Mouse (Mus musculus): ENCODE results near the gene Vasp. TPM values are rescaled to one million over a fixed set of nuclear protein-coding genes. Genes with fewer than 3 reads are reported as not detected.
"Not testable (repeated sequence)": the region's sequence is repeated elsewhere in the genome, so short reads cannot be mapped to it uniquely, and the experiment has no call there.

The Vasp gene
- polyA plus RNA-seq, 1 experiment from 2014 or later = 32.7 TPM

DNA sequence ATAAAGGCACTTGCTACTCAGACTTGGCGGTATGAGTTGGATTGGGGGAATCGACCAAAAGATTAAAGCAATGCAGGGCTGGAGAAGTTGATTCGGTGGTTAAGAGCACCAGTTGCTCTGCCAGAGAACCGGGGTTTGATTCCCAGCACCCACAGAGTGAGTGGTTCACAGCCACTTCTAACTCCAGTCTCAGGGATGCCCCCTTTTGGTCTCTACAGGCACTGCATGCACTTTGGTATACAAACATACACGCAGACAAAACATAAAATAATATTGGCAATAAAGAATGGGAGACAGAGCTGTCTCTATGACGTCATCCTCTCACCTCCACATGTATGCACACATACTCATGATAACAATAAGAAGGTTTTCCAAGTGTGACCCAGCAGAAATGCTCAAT is 25.4 kb upstream of the Vasp start:
- 83% methylated on average over 6 of the region's 6 CpGs for WGBS

DNA sequence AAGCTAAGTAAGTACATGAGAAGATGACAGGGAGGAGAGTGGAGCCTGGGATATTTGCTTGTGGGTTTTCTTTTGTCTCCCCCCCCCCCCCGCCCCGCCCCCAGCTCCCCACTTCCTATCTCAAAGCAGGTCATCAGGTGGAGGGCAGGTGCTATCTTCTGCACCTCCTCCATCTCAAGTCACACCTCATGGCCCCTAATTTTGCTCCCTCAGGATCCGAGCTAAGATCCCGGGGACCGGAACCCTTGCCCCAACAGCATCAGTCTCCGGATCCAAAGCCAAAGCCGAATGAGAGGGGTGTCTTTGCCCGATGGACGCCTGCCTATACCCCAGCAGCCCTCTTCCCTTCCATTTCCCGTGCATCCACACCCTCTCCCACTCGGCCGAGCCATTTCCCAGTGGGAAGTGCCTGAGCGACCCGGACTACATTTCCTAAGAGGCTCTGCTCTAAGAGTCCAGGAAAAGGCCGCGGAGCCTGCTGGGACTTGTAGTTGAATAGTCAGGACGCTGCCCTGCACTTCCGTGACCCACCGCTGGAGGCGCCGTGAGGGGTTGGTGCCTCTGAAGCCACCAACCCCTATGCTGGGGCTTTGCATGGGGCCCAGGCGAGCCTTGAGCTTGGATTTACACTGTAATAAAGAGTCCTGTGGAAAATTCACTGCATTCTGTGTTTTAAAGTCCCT is 24.0 kb upstream of the Vasp start:
- Histone ChIP-seq H3K27ac (no peak overlapping the region), H3K4me2 (replicated peaks) (peak overlapping the region; percentile 27; the same call in 1 of the 2 replicates), H3K27me3 (ENCODE audit: control insufficient read depth, insufficient read depth, low read length) (no peaks in the 10 kb centered on the region), H3K4me3 (replicated peaks; ENCODE audit: low read length) (no peak overlapping the region), H3K9me3 (ENCODE audit: control insufficient read depth, low read length) (no peaks in the 10 kb centered on the region), H3K4me1 (replicated peaks; ENCODE audit: control insufficient read depth, insufficient read depth, low read length) (peaks cover 9% of the 10 kb centered on the region; the same call in 1 of the 2 replicates), H3K36me3 (replicated peaks; ENCODE audit: control insufficient read depth, insufficient read depth) (peaks cover 25% of the 10 kb centered on the region), H3K9ac (no peak overlapping the region)
- WGBS = 17% methylated on average over 22 of the region's 22 CpGs
- ATAC-seq (ENCODE audit: low FRiP score) (peak; percentile 60), DNase-seq (ENCODE audit: low spot score) (peak; percentile 93)

More for the DNA sequence above, 25.4 kb upstream of the Vasp start:
- Histone ChIP-seq H3K27me3 (ENCODE audit: control insufficient read depth, insufficient read depth, low read length) (peaks cover 8% of the 10 kb centered on the region; the same call in 1 of the 2 replicates), H3K4me1 (replicated peaks; ENCODE audit: control insufficient read depth, insufficient read depth, low read length) (no peaks in the 10 kb centered on the region; the same call in 1 of the 2 replicates), H3K27ac (no peak overlapping the region), H3K4me2 (replicated peaks) (no peak overlapping the region), H3K4me3 (replicated peaks; ENCODE audit: low read length) (no peak overlapping the region), H3K9ac (no peak overlapping the region), H3K9me3 (ENCODE audit: control insufficient read depth, low read length) (no peaks in the 10 kb centered on the region), H3K36me3 (replicated peaks; ENCODE audit: control insufficient read depth, insufficient read depth) (peaks cover 24% of the 10 kb centered on the region)
- DNase-seq (ENCODE audit: low spot score) = no peak
- no peak for ATAC-seq (ENCODE audit: low FRiP score)

DNA sequence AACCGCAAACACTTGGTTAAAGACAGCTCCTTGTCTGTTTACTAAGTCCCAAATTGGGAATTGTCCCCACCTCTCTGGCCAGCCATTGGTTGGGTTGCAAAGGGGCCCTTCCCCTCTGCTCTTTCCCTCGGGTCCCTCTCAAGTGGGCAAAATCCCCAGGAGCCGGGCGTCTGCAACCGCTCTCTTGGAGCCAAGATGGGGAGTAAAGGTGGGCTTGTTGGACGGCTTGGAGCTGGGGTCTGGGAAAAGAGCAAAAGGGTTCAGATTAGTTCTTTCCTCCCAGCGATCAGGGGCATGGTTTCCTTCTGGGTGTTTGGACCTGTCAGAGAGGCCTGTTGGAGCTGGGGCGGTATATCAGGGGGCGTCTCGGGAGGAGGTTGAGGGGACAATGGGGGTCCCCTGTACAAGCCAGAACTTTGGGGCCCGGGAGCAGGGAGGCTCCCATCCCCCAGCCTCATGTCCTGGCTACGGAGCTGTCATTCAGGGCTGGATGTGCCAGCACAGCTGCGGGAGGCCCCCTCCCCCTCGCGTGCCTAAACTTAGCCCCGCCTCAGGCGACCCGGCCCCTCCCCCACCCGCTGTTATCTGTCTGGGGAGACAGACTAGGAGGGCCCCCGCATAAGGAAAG is 19.5 kb upstream of the Vasp start:
- no peaks in the 10 kb centered on the region for H3K27me3 ChIP-seq (ENCODE audit: control insufficient read depth, insufficient read depth, low read length)
- H3K4me2 ChIP-seq (replicated peaks) = peak overlapping the region; percentile 23
- ATAC-seq (ENCODE audit: low FRiP score) (no peak), DNase-seq (ENCODE audit: low spot score) (no peak)
- no peak overlapping the region for H3K27ac ChIP-seq
- H3K36me3 ChIP-seq (replicated peaks; ENCODE audit: control insufficient read depth, insufficient read depth) = peaks cover 67% of the 10 kb centered on the region
- H3K9me3 ChIP-seq (ENCODE audit: control insufficient read depth, low read length) = no peaks in the 10 kb centered on the region
- H3K4me1 ChIP-seq (replicated peaks; ENCODE audit: control insufficient read depth, insufficient read depth, low read length) = peaks cover 11% of the 10 kb centered on the region; the same call in 1 of the 2 replicates
- H3K9ac ChIP-seq = 0 out of 2 replicates have a peak overlapping the region, but pooled peaks have one; percentile 31
- H3K4me3 ChIP-seq (replicated peaks; ENCODE audit: low read length) = peak overlapping the region; percentile 0
- 2% methylated on average over 20 of the region's 20 CpGs for WGBS

DNA sequence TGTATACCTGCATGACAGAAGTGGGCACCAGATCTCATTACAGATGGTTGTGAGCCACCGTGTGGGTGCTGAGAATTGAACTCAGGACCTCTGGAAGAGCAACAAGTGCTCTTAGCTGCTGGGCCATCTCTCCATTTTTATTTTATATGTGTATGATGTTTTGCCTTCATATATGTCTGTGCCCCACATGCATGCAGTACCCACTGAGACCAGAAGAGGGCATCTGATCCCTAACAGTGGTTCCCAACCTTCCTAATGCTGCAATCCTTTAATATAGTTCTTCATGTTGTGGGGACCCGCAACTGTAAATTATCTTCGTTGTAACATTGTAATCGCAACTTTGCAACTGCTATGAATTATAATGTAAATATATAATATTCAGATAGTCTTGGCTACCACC is 13.1 kb upstream of the Vasp start:
- H3K4me3 ChIP-seq (replicated peaks; ENCODE audit: low read length) = no peak overlapping the region
- H3K9ac ChIP-seq = no peak overlapping the region
- ATAC-seq (ENCODE audit: low FRiP score) (no peak), DNase-seq (ENCODE audit: low spot score) (peak; percentile 67)
- no peaks in the 10 kb centered on the region for H3K9me3 ChIP-seq (ENCODE audit: control insufficient read depth, low read length)
- H3K4me1 ChIP-seq (replicated peaks; ENCODE audit: control insufficient read depth, insufficient read depth, low read length) = peaks cover 14% of the 10 kb centered on the region; the same call in 1 of the 2 replicates
- H3K4me2 ChIP-seq (replicated peaks) = peak overlapping the region; percentile 68
- 34% methylated on average over 4 of the region's 4 CpGs for WGBS
- H3K27ac ChIP-seq = no peak overlapping the region
- peaks cover 35% of the 10 kb centered on the region for H3K36me3 ChIP-seq (replicated peaks; ENCODE audit: control insufficient read depth, insufficient read depth)
- H3K27me3 ChIP-seq (ENCODE audit: control insufficient read depth, insufficient read depth, low read length) = peaks cover 18% of the 10 kb centered on the region

DNA sequence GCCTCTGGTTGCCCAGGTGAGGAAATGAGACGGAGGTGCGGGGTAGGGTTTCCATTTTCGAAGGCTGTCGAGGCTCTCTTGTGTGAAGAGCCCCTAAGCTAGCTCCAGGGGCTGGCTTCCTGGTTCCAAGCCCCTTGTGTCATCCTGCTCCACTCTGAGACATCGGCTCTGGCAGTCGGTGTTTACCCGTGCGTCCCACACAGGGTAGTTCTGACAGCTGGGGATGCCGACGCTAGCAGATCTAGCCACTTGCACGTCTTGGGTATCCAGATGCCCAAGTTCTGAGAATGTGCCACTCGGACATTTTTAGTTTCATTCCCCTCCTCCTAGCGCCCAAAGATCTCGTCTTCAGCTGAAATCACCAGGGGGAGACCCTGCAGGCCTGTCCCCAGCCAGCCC is 11.8 kb upstream of the Vasp start:
- peak overlapping the region; percentile 67 for H3K4me3 ChIP-seq (replicated peaks; ENCODE audit: low read length)
- WGBS = 20% methylated on average over 14 of the region's 14 CpGs
- peaks cover 18% of the 10 kb centered on the region; the same call in 1 of the 2 replicates for H3K4me1 ChIP-seq (replicated peaks; ENCODE audit: control insufficient read depth, insufficient read depth, low read length)
- peaks cover 31% of the 10 kb centered on the region for H3K27me3 ChIP-seq (ENCODE audit: control insufficient read depth, insufficient read depth, low read length)
- H3K36me3 ChIP-seq (replicated peaks; ENCODE audit: control insufficient read depth, insufficient read depth) = peaks cover 22% of the 10 kb centered on the region
- peak overlapping the region; percentile 87 for H3K9ac ChIP-seq
- DNase-seq (ENCODE audit: low spot score) (no peak), ATAC-seq (ENCODE audit: low FRiP score) (peak; percentile 3; the same call in 1 of the 2 replicates)
- H3K27ac ChIP-seq = peak overlapping the region; percentile 89
- peak overlapping the region; percentile 68 for H3K4me2 ChIP-seq (replicated peaks)
- no peaks in the 10 kb centered on the region for H3K9me3 ChIP-seq (ENCODE audit: control insufficient read depth, low read length)

DNA sequence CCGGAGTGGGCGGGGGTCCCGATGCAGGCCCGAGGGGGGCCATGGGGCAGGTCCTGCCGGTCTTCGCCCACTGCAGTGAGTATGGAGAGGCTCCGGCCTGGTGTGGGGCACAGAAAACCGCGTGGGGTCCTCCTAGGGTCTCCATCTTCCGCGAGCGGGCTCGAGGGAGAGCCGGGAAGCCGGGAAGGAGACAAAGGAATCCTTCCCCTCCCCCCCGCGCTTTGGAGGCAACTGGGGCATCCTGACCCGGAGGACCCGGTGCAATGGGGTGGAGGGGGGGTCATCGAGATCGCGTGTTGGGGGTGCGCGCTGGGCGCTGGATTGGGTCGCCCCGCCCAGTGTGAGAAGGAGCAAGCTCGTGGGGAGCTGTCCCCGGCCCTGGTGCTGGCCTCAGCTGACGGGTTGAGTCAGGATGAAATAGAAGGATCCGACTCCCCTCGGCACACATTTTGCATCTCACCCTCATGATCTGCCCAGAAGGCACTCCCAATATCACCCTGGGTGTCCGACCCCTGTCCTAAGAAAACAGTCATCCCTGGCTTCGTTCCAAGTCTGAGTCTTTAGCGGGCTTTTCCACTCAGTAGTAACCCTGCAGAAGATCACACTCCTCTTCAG is 11.3 kb upstream of the Vasp start:
- H3K9me3 ChIP-seq (ENCODE audit: control insufficient read depth, low read length) = no peaks in the 10 kb centered on the region
- peak overlapping the region; percentile 68 for H3K4me2 ChIP-seq (replicated peaks)
- peak overlapping the region; percentile 89 for H3K27ac ChIP-seq
- peaks cover 36% of the 10 kb centered on the region for H3K27me3 ChIP-seq (ENCODE audit: control insufficient read depth, insufficient read depth, low read length)
- peaks cover 18% of the 10 kb centered on the region; the same call in 1 of the 2 replicates for H3K4me1 ChIP-seq (replicated peaks; ENCODE audit: control insufficient read depth, insufficient read depth, low read length)
- WGBS = under 1% methylated on average over 28 of the region's 35 CpGs
- peak; percentile 80 for ATAC-seq (ENCODE audit: low FRiP score)
- DNase-seq (ENCODE audit: low spot score) = peak; percentile 42
- peak overlapping the region; percentile 87 for H3K9ac ChIP-seq
- peaks cover 17% of the 10 kb centered on the region for H3K36me3 ChIP-seq (replicated peaks; ENCODE audit: control insufficient read depth, insufficient read depth)
- peak overlapping the region; percentile 67 for H3K4me3 ChIP-seq (replicated peaks; ENCODE audit: low read length)

DNA sequence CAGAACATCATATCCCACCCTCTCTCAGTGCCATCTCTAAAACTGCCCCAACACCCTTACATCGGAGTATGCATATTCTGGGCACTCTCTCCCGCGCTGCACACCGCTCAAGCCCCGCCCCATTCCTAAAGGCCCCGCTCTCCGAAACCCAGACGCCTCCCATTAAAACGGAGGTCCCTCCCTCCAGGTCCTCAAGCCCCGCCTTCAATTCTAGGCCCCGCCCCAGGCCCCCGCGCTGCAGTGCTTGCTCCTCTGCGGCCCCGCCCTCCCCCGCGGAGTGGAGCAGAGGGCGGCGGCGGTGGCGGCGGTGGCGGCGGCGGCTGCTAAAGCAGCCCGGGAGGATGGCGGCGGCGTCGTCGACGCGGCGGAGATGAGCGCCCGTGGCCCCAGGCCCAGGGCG is 10.8 kb upstream of the Vasp start, which contains the start of gene Rtn2:
Gene Rtn2 (plus strand): TSS at position 240 of the 400 bp plus-strand sequence.
- Histone ChIP-seq H3K27me3 (ENCODE audit: control insufficient read depth, insufficient read depth, low read length) (peaks cover 41% of the 10 kb centered on the region), H3K9ac (peak within 1 kb of the TSS; percentile 87), H3K27ac (peak within 1 kb of the TSS; percentile 89), H3K4me3 (replicated peaks; ENCODE audit: low read length) (peak within 1 kb of the TSS; percentile 67), H3K36me3 (replicated peaks; ENCODE audit: control insufficient read depth, insufficient read depth) (peaks cover 12% of the 10 kb centered on the region), H3K4me2 (replicated peaks) (peak within 1 kb of the TSS; percentile 68), H3K9me3 (ENCODE audit: control insufficient read depth, low read length) (no peaks in the 10 kb centered on the region), H3K4me1 (replicated peaks; ENCODE audit: control insufficient read depth, insufficient read depth, low read length) (peaks cover 18% of the 10 kb centered on the region; the same call in 1 of the 2 replicates)
- DNase-seq (ENCODE audit: low spot score) (peak; percentile 81), ATAC-seq (ENCODE audit: low FRiP score) (peak; percentile 84)
- WGBS = under 1% methylated on average over 34 of the region's 37 CpGs

DNA sequence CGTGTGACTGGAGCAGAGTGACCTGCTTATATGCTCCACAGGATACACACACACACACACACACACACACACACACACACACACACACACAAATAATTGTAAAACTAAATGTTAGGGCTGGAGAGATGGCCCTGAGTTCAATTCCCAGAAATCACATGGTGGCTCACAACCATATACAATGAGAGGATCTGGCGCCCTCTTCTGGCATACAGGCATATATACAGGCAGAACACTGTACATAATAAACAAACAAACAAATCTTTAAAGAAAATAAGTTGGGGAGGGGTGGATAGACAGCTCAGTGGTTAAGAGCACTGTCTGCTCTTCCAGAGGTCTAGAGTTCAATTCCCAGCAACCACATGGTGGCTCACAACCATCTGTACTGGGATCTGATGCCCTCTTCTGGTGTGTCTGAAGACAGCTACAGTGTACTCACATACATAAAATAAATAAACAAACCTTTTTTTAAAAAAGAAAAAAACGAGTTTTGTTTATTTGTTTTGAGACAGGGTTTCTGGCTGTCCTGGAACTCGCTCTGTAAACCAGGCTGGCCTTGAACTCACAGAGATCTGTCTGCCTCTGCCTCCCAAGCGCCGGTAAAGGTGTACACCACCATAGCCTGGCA is 10.2 kb upstream of the Vasp start:
- Histone ChIP-seq H3K27me3 (ENCODE audit: control insufficient read depth, insufficient read depth, low read length) (peaks cover 44% of the 10 kb centered on the region), H3K4me3 (replicated peaks; ENCODE audit: low read length) (peak overlapping the region; percentile 67), H3K9ac (peak overlapping the region; percentile 87; the same call in 1 of the 2 replicates), H3K4me1 (replicated peaks; ENCODE audit: control insufficient read depth, insufficient read depth, low read length) (peaks cover 18% of the 10 kb centered on the region; the same call in 1 of the 2 replicates), H3K4me2 (replicated peaks) (peak overlapping the region; percentile 68), H3K27ac (0 out of 2 replicates have a peak overlapping the region, but pooled peaks have one; percentile 89)
- not testable (repeated sequence) for H3K36me3 ChIP-seq (replicated peaks; ENCODE audit: control insufficient read depth, insufficient read depth); DNase-seq (ENCODE audit: low spot score); ATAC-seq (ENCODE audit: low FRiP score); H3K9me3 ChIP-seq (ENCODE audit: control insufficient read depth, low read length)
- WGBS = 36% methylated on average over 6 of the region's 6 CpGs

All from hindbrain, embryonic 14.5 days (tissue).